In genomic region chr9:62427010-62427409, GRCm38 (mm10) we compare ENCODE assay signal across 12 mouse cellular contexts.
DNase-seq lines count a peak whose midpoint lies in the region; ATAC-seq and TF ChIP-seq lines count a peak whose summit lies in the region.
"Had no signal": no experiment of that assay in that cellular context is flagged by ENCODE, and none has a peak within 500 bp of the region (broad histone marks: within the 10 kb centered on the region; RNA-seq: fewer than 3 reads in every experiment).

No protein-coding gene starts in this region.

- DNase-seq in heart, adult 11 months, result peak; percentile 93
- peak; percentile 87 for DNase-seq in 3T3-L1 (ENCODE audit: low read depth, low spot score)
- peak; percentile 34 for DNase-seq in T-cell, adult 2 months (ENCODE audit: low spot score)
- DNase-seq in kidney, postnatal 0 days (ENCODE audit: low spot score), result no peak
- DNase-seq in embryo, embryonic 11 days, result no peak
- DNase-seq in ovary, postnatal 10 days (ENCODE audit: low spot score), result no peak
- DNase-seq: gastrocnemius, postnatal 36 days; liver had no signal

- no peak overlapping the region for H3K4me2 ChIP-seq in heart, embryonic 12.5 days
- no peak overlapping the region for H3K4me2 ChIP-seq in kidney, postnatal 0 days (ENCODE audit: low read length)
- H3K4me2 ChIP-seq in forebrain, embryonic 15.5 days (replicated peaks), result no peak overlapping the region
- H3K4me2 ChIP-seq: hindbrain, embryonic 14.5 days; neural tube, embryonic 12.5 days had no signal

- ATAC-seq in heart, embryonic 12.5 days (ENCODE audit: insufficient number of reproducible peaks, low FRiP score), result no peak
- ATAC-seq in kidney, postnatal 0 days (replicated peaks; ENCODE audit: low FRiP score, low read depth), result 0 out of 2 replicates have a peak, but pooled peaks have one; percentile 23
- ATAC-seq in forebrain, embryonic 15.5 days (replicated peaks), result no peak

- peaks cover 17% of the 10 kb centered on the region for H3K4me1 ChIP-seq in heart, embryonic 12.5 days (replicated peaks)
- H3K4me1 ChIP-seq in kidney, postnatal 0 days (replicated peaks; ENCODE audit: insufficient read depth, low read length), result no peaks in the 10 kb centered on the region
- no peaks in the 10 kb centered on the region for H3K4me1 ChIP-seq in forebrain, embryonic 15.5 days
- H3K4me1 ChIP-seq: neural tube, embryonic 12.5 days had no signal

- H3K4me3 ChIP-seq in heart, embryonic 12.5 days, result no peak overlapping the region
- no peak overlapping the region for H3K4me3 ChIP-seq in kidney, postnatal 0 days (replicated peaks; ENCODE audit: low read depth, low read length)
- H3K4me3 ChIP-seq in forebrain, embryonic 15.5 days, result no peak overlapping the region
- H3K4me3 ChIP-seq: neural tube, embryonic 12.5 days had no signal

- 73% methylated on average over 8 of the region's 8 CpGs for WGBS in heart, embryonic 12.5 days
- 74% methylated on average over 8 of the region's 8 CpGs for WGBS in kidney, postnatal 0 days
- WGBS in forebrain, embryonic 15.5 days, result 85% methylated on average over 8 of the region's 8 CpGs

- no peak for TF ChIP-seq CTCF in kidney, postnatal 0 days (IDR thresholded peaks at IDR 0.05; ENCODE audit: low read depth)

- no peak overlapping the region; the same call in 1 of the 2 replicates for H3K9ac ChIP-seq in heart, embryonic 12.5 days
- no peak overlapping the region for H3K9ac ChIP-seq in kidney, postnatal 0 days (ENCODE audit: low read depth, low read length)
- no peak overlapping the region for H3K9ac ChIP-seq in forebrain, embryonic 15.5 days (replicated peaks)
- H3K9ac ChIP-seq: hindbrain, embryonic 14.5 days; neural tube, embryonic 12.5 days had no signal

- no peaks in the 10 kb centered on the region for H3K27me3 ChIP-seq in heart, embryonic 12.5 days (replicated peaks)
- H3K27me3 ChIP-seq in kidney, postnatal 0 days (ENCODE audit: insufficient read depth, low read length), result no peaks in the 10 kb centered on the region
- no peaks in the 10 kb centered on the region for H3K27me3 ChIP-seq in forebrain, embryonic 15.5 days
- H3K27me3 ChIP-seq: neural tube, embryonic 12.5 days had no signal

- no peak overlapping the region for H3K27ac ChIP-seq in heart, embryonic 12.5 days (ENCODE audit: poor library complexity, severe bottlenecking)
- no peak overlapping the region for H3K27ac ChIP-seq in kidney, postnatal 0 days
- no peak overlapping the region for H3K27ac ChIP-seq in forebrain, embryonic 15.5 days (replicated peaks)
- H3K27ac ChIP-seq: hindbrain, embryonic 14.5 days; neural tube, embryonic 12.5 days had no signal

- H3K9me3 ChIP-seq in heart, embryonic 12.5 days (replicated peaks), result 0 out of 2 replicates have a peak, but pooled peaks cover 3% of the 10 kb centered on the region
- no peaks in the 10 kb centered on the region for H3K9me3 ChIP-seq in kidney, postnatal 0 days (replicated peaks; ENCODE audit: low read length)
- no peaks in the 10 kb centered on the region for H3K9me3 ChIP-seq in forebrain, embryonic 15.5 days
- H3K9me3 ChIP-seq: neural tube, embryonic 12.5 days had no signal

- H3K36me3 ChIP-seq in heart, embryonic 12.5 days, result peaks cover 15% of the 10 kb centered on the region
- H3K36me3 ChIP-seq in kidney, postnatal 0 days (ENCODE audit: insufficient read depth, low read length), result 0 out of 2 replicates have a peak, but pooled peaks cover 7% of the 10 kb centered on the region
- peaks cover 58% of the 10 kb centered on the region for H3K36me3 ChIP-seq in forebrain, embryonic 15.5 days

Comparison
In these comparisons a context has a peak if more than half of its experiments do, and no peak if none do; other contexts are left out.
1. DNase-seq: peak in heart, adult 11 months (single experiment), 3T3-L1 (single experiment) and T-cell, adult 2 months (single experiment); none in kidney, postnatal 0 days (single experiment), embryo, embryonic 11 days (single experiment) and ovary, postnatal 10 days (single experiment).